Mouse (Mus musculus): ENCODE results near the gene Bcat1.
A peak's percentile ranks its signal among the peaks of the same experiment; 100 is the strongest.

The Bcat1 gene

DNA sequence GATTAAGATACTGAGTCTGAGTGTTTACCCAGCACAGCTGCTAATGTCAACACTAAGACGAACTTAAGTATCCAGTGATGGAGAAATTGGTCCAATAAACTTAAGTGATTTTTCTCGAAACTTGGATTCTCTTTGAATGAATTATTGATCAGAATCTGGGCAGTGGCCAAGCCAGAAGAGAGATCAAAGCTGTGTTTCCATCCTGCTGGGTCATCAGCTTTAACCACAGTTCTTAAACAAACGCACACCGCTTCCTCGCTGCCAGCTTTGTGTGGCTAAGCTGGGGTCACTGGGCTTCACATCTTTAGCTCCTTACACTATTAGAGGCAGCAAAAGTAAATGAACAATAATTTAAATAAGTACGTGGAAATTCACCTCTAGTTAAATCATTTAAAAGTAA lies 108.4 kb downstream of the Bcat1 start:
- H3K27me3 ChIP-seq (ENCODE audit: insufficient read depth, low read length): 0 out of 2 replicates have a peak, but pooled peaks cover 2% of the 10 kb centered on the region
- H3K9me3 ChIP-seq (ENCODE audit: low read length): no peaks in the 10 kb centered on the region
- H3K4me1 ChIP-seq (replicated peaks; ENCODE audit: low read depth, low read length): no peaks in the 10 kb centered on the region
- H3K4me3 ChIP-seq (replicated peaks; ENCODE audit: low read length): no peak overlapping the region
- no peaks in the 10 kb centered on the region for H3K36me3 ChIP-seq (ENCODE audit: insufficient read depth, low read length)
- no peak for TF ChIP-seq CTCF (conservative IDR thresholded peaks at IDR 0.05; ENCODE audit: low read length)
- no peak for TF ChIP-seq NANOG (IDR thresholded peaks at IDR 0.05; ENCODE audit: borderline replicate concordance, low read length)
- no peak for TF ChIP-seq POU5F1 (IDR thresholded peaks at IDR 0.05; ENCODE audit: borderline replicate concordance, low read length)

DNA sequence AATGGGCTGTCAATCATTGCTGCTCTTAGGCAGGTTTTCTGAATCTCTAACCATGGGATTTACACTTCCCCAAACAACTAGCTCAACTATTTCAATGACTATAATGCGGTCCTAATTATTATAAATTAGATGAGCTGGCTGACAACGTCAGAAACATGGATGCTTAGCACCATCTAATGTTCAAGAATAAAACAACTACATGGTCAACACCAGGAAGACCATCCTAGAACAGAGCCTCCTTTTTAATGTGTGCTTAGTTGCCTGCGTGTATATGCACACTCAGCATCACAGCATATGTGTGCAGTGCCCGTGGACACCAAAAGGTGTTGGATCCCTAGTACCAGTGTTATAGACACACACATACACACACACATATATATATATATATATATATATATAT lies 111.8 kb downstream of the Bcat1 start:
- Histone ChIP-seq H3K4me3 (replicated peaks; ENCODE audit: low read length) (no peak overlapping the region), H3K9me3 (ENCODE audit: low read length) (no peaks in the 10 kb centered on the region), H3K27me3 (ENCODE audit: insufficient read depth, low read length) (0 out of 2 replicates have a peak, but pooled peaks cover 2% of the 10 kb centered on the region), H3K4me1 (replicated peaks; ENCODE audit: low read depth, low read length) (no peaks in the 10 kb centered on the region; the same call in 1 of the 2 replicates), H3K36me3 (ENCODE audit: insufficient read depth, low read length) (no peaks in the 10 kb centered on the region)
- TF ChIP-seq NANOG (IDR thresholded peaks at IDR 0.05; ENCODE audit: borderline replicate concordance, low read length) (no peak), POU5F1 (IDR thresholded peaks at IDR 0.05; ENCODE audit: borderline replicate concordance, low read length) (no peak), CTCF (conservative IDR thresholded peaks at IDR 0.05; ENCODE audit: low read length) (no peak)

DNA sequence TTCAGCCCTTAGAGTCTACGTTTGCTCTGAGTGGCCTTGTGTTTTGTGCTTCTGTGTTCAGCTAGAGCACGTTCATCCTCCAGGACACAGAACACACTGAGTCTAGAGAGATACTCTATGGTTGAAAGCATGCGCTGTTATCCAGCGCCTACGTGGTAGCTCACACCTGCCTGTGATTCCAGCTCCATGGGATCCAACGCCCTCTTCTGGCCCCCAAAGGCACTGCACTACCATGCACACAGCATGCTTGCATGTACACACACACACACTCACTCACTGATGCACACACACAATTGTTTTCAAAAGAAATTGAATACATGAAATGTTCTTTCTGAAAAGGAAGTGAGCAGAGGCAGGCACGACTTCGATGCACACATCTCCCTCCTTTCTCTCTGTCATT lies 112.8 kb downstream of the Bcat1 start:
- Histone ChIP-seq H3K4me3 (replicated peaks; ENCODE audit: low read length) (no peak overlapping the region), H3K36me3 (ENCODE audit: insufficient read depth, low read length) (no peaks in the 10 kb centered on the region), H3K27me3 (ENCODE audit: insufficient read depth, low read length) (0 out of 2 replicates have a peak, but pooled peaks cover 2% of the 10 kb centered on the region), H3K9me3 (ENCODE audit: low read length) (no peaks in the 10 kb centered on the region), H3K4me1 (replicated peaks; ENCODE audit: low read depth, low read length) (no peaks in the 10 kb centered on the region; the same call in 1 of the 2 replicates)
- TF ChIP-seq CTCF (conservative IDR thresholded peaks at IDR 0.05; ENCODE audit: low read length) (peak; percentile 77), NANOG (IDR thresholded peaks at IDR 0.05; ENCODE audit: borderline replicate concordance, low read length) (no peak)

DNA sequence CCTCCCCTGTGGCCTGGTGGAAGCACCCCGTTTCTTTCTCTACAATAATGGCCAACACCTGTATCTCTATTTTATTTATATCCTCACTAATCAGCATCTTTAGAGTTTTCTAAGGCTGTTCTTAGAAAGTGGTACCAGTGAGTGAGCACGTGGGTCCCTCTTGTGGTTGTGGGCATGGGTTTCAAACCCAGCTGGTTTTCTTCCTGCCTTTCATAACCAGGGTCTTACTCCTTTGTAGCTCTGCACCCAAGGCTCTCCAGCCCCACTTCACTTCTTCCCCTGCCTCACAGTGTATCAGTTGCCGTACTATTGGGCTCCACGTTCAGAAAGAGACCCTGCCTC lies 114.0 kb downstream of the Bcat1 start:
- no peaks in the 10 kb centered on the region for H3K9me3 ChIP-seq (ENCODE audit: low read length)
- no peak for TF ChIP-seq POU5F1 (IDR thresholded peaks at IDR 0.05; ENCODE audit: borderline replicate concordance, low read length)
- no peak for TF ChIP-seq CTCF (conservative IDR thresholded peaks at IDR 0.05; ENCODE audit: low read length)
- TF ChIP-seq NANOG (IDR thresholded peaks at IDR 0.05; ENCODE audit: borderline replicate concordance, low read length): no peak

DNA sequence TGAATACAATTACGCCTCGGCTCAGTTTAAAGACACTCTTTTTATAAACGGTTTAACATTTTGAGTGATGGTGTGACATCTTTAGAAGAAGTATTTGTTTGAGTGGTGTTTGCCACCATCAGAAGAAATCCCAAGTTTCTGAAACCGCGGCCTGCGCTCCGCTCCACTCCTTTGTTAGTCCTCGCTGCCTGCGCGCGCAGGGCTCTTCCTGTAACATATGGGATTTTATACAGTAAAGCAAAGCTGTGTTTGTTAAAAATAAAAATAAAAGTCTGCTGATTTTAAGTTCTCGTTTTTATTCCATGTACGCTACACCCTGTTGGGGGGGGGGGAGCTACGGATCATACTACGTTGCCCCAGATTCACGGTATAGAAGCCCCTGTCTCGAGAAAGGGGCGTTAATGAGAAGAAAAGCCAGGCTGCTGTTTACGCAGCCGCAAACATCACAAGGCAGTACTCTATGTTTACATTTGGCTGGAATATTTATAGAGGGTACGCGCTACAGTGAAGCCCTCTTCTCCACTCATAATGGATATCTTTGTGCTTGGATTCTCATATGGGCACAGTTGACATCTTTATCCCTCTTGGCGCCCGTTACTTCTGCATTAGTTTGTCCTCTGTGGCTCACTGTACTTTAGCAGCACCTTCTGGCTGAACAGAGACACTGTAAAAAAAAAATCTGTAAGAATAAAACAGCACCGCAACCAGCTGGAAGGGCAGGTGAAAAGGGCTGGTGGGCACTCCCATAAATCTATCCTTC lies 114.6 kb downstream of the Bcat1 start:
- Histone ChIP-seq H3K4me1 (replicated peaks; ENCODE audit: low read depth, low read length) (peaks cover 5% of the 10 kb centered on the region), H3K9me3 (ENCODE audit: low read length) (no peaks in the 10 kb centered on the region), H3K36me3 (ENCODE audit: insufficient read depth, low read length) (no peaks in the 10 kb centered on the region), H3K27me3 (ENCODE audit: insufficient read depth, low read length) (0 out of 2 replicates have a peak, but pooled peaks cover 2% of the 10 kb centered on the region), H3K4me3 (replicated peaks; ENCODE audit: low read length) (peak overlapping the region; percentile 32)
- TF ChIP-seq NANOG (IDR thresholded peaks at IDR 0.05; ENCODE audit: borderline replicate concordance, low read length): no peak

More for the DNA sequence above, 114.0 kb downstream of the Bcat1 start:
- Histone ChIP-seq H3K36me3 (ENCODE audit: insufficient read depth, low read length) (no peaks in the 10 kb centered on the region), H3K4me3 (replicated peaks; ENCODE audit: low read length) (no peak overlapping the region), H3K4me1 (replicated peaks; ENCODE audit: low read depth, low read length) (peaks cover 3% of the 10 kb centered on the region), H3K27me3 (ENCODE audit: insufficient read depth, low read length) (0 out of 2 replicates have a peak, but pooled peaks cover 2% of the 10 kb centered on the region)

DNA sequence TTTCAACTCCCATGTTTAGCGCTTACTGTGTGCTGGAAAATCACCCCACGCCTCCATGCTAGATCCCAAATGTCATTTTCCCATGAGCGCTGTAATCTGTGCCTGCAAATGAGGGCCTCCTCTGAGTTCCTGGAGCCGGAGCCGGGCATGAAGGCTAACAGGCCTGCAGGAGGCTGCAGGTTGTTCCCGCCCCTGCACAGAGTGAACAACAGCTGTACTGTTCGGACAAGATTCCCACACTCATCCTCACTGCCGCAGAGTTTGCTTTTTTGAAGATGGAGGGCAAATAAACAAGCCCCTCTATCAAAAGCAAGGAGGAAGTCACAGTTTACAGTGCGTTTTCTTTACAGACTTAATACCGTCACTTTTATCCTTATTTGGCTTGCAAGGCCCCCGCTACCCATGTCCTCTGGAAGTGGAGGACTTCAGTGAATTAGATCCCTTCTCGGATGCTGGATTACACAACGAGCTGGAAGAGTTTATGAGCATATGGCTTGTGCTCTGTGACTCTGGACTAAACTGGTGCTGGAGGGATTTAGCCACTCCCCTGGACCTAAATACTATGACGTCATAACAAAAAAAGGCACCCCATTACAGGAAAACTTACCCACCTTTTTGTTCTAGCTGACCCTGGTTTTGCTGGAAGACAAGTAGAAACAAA lies 120.0 kb downstream of the Bcat1 start:
- TF ChIP-seq NANOG (IDR thresholded peaks at IDR 0.05; ENCODE audit: borderline replicate concordance, low read length) (no peak), CTCF (conservative IDR thresholded peaks at IDR 0.05; ENCODE audit: low read length) (no peak), POU5F1 (IDR thresholded peaks at IDR 0.05; ENCODE audit: borderline replicate concordance, low read length) (no peak)
- Histone ChIP-seq H3K4me3 (replicated peaks; ENCODE audit: low read length) (no peak overlapping the region), H3K4me1 (replicated peaks; ENCODE audit: low read depth, low read length) (peaks cover 11% of the 10 kb centered on the region), H3K9me3 (ENCODE audit: low read length) (no peaks in the 10 kb centered on the region), H3K27me3 (ENCODE audit: insufficient read depth, low read length) (no peaks in the 10 kb centered on the region), H3K36me3 (ENCODE audit: insufficient read depth, low read length) (no peaks in the 10 kb centered on the region)

DNA sequence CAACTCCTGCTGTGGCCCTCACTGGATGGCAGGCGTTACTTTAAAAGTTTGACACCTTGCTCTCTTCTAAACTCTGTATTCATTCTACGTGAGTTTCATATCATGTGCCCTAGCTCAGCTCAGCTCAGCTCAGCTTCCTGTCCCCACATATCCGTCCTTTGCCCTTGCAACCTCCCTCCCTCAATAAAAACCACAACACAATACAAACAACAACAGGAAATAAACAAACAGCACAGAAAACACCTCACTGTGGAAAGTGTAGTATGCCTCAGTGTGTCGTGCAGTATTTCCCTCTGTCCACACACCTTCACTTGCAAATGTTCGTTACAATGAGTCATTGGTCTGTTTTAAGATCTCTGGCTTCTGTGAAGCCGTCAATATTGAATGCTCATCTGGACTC lies 123.1 kb downstream of the Bcat1 start:
- H3K9me3 ChIP-seq (ENCODE audit: low read length): no peaks in the 10 kb centered on the region
- H3K4me3 ChIP-seq (replicated peaks; ENCODE audit: low read length): no peak overlapping the region
- H3K27me3 ChIP-seq (ENCODE audit: insufficient read depth, low read length): no peaks in the 10 kb centered on the region
- peaks cover 27% of the 10 kb centered on the region for H3K4me1 ChIP-seq (replicated peaks; ENCODE audit: low read depth, low read length)
- TF ChIP-seq CTCF (conservative IDR thresholded peaks at IDR 0.05; ENCODE audit: low read length) (no peak), NANOG (IDR thresholded peaks at IDR 0.05; ENCODE audit: borderline replicate concordance, low read length) (no peak), POU5F1 (IDR thresholded peaks at IDR 0.05; ENCODE audit: borderline replicate concordance, low read length) (no peak)
- H3K36me3 ChIP-seq (ENCODE audit: insufficient read depth, low read length): no peaks in the 10 kb centered on the region

DNA sequence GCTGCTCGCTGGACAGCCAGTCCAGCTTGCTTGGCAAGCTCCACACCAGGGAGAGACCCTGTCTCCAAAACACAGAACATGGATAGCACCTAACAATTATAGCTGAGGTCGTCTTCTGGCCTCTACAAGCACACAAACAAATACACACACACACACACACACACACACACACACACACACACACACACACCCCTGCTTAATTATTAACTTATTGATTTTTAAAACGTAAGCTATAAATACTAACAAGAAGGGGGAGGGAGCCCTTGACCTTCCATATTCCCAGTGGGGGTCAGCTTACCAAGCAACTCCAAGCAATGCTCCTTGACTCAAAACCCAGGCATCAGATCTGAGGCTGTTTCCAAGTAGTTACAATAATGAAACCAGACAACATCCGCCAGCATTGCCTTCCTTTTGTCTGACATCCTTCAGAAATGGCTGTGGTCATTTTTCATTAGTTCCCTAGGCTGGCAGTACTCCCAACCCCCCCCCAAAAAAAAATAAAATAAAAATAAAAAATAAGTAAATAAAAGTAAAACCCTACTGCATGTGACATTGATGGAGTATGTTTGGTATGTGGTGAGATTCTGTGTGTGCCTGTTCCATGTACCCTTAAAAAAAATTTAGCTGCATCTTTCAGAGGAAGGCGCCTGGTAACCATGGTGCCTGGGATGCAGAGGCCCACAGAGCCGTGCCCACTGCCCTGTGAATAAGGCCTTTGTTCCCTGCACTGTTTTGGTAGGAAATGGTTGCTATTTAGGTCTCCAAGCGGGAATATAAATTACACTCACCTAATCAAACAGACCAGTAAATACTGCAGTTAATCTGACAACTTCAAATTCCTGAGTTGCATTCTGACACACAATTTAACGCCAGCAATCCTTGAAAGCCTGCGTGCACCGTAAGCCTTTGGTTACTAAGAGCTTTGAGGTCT lies 131.3 kb downstream of the Bcat1 start:
- Histone ChIP-seq H3K27me3 (ENCODE audit: insufficient read depth, low read length) (peaks cover 3% of the 10 kb centered on the region; the same call in 1 of the 2 replicates), H3K4me3 (replicated peaks; ENCODE audit: low read length) (no peak overlapping the region), H3K4me1 (replicated peaks; ENCODE audit: low read depth, low read length) (peaks cover 30% of the 10 kb centered on the region), H3K36me3 (ENCODE audit: insufficient read depth, low read length) (no peaks in the 10 kb centered on the region), H3K9me3 (ENCODE audit: low read length) (no peaks in the 10 kb centered on the region)
- no peak for TF ChIP-seq NANOG (IDR thresholded peaks at IDR 0.05; ENCODE audit: borderline replicate concordance, low read length)
- TF ChIP-seq CTCF (conservative IDR thresholded peaks at IDR 0.05; ENCODE audit: low read length): no peak
- no peak for TF ChIP-seq POU5F1 (IDR thresholded peaks at IDR 0.05; ENCODE audit: borderline replicate concordance, low read length)
